Mouse (Mus musculus) intestine, embryonic 15.5 days (tissue): ENCODE data around the gene Ybx3. TPM values are rescaled to one million over a fixed set of nuclear protein-coding genes. Genes with fewer than 3 reads are reported as not detected.

Experiments
- ATAC-seq: fragments of 200-750 bp; cut with Nextera tagmentation; 2 replicates; pipeline ENCODE4 v1.8.0; 2017; ENCODE audit warnings: moderate TSS enrichment, moderate library complexity
- H3K27ac ChIP-seq: fragments of 300-500 bp; sonication (generic); 2 replicates; pipeline ENCODE4 v1.5.1; 2015; ENCODE audit warnings: mild to moderate bottlenecking, inconsistent platforms
- H3K27me3 ChIP-seq: fragments of 300-500 bp; sonication (generic); replicated peaks from 2 replicates; pipeline ENCODE4 v1.6.1; 2015; ENCODE audit warnings: inconsistent platforms
- H3K36me3 ChIP-seq: fragments of 300-500 bp; sonication (generic); 2 replicates; pipeline ENCODE4 v1.6.1; 2015; ENCODE audit warnings: inconsistent platforms
- H3K4me1 ChIP-seq: fragments of 300-500 bp; sonication (generic); replicated peaks from 2 replicates; pipeline ENCODE4 v1.6.1; 2015; ENCODE audit warnings: inconsistent platforms
- H3K4me2 ChIP-seq: fragments of 300-500 bp; sonication (generic); replicated peaks from 2 replicates; pipeline ENCODE4 v1.6.1; 2015; ENCODE audit warnings: mild to moderate bottlenecking, inconsistent platforms
- H3K4me3 ChIP-seq: fragments of 300-500 bp; sonication (generic); replicated peaks from 2 replicates; pipeline ENCODE4 v1.5.1; 2015; ENCODE audit warnings: inconsistent platforms
- H3K9ac ChIP-seq: fragments of 300-500 bp; sonication (generic); 2 replicates; pipeline ENCODE4 v1.6.1; 2015; ENCODE audit warnings: inconsistent platforms
- H3K9me3 ChIP-seq: fragments of 300-500 bp; sonication (generic); 2 replicates; pipeline ENCODE4 v1.6.1; 2016; ENCODE audit warnings: inconsistent platforms
- WGBS: fragments of 180-500 bp; shearing (Covaris S2); methylation state at CpG from one replicate; pipeline ENCODE4 v1.1.7; 2015; 5-methylcytosine and 5-hydroxymethylcytosine counted together
- polyA plus RNA-seq: library from polyadenylated mRNA; unstranded; fragments of >200 nt; fragmentation: Nextera tagmentation; extraction: Ambion mirVana; gene quantifications from 2 replicates; pipeline ENCODE4 v1.2.1, GENCODE M21; 2015

Ybx3 gene
- polyA plus RNA-seq, 1 experiment from 2014 or later, result 57.6 TPM

DNA sequence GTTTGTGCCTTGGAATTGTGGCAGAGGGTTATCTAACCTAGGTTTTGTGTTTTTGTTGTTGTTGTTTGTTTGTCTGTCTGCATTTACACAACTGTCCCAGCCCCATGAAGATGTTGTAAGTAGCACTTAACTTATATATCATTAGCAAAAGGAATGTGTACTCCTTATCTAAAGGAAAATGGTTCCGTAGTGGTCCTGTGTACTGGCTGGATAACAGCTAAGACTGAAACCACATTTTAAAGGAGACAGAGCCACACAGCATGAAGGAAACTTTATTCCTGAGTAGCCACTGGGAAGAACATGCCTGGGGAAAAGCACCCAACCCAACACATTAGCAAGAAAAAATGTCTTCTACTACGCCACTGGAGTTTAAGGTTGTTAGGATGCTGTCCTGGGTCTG, 28.7 kb downstream of the Ybx3 start:
- no peak overlapping the region for H3K4me2 ChIP-seq
- no peaks in the 10 kb centered on the region for H3K27me3 ChIP-seq
- H3K4me3 ChIP-seq, result no peak overlapping the region
- H3K9ac ChIP-seq, result no peak overlapping the region
- H3K9me3 ChIP-seq, result no peaks in the 10 kb centered on the region
- no peak for ATAC-seq
- H3K27ac ChIP-seq, result no peak overlapping the region
- WGBS, result 76% methylated on average over 2 of the region's 2 CpGs
- no peaks in the 10 kb centered on the region for H3K4me1 ChIP-seq
- H3K36me3 ChIP-seq, result peaks cover 8% of the 10 kb centered on the region; the same call in 1 of the 2 replicates

DNA sequence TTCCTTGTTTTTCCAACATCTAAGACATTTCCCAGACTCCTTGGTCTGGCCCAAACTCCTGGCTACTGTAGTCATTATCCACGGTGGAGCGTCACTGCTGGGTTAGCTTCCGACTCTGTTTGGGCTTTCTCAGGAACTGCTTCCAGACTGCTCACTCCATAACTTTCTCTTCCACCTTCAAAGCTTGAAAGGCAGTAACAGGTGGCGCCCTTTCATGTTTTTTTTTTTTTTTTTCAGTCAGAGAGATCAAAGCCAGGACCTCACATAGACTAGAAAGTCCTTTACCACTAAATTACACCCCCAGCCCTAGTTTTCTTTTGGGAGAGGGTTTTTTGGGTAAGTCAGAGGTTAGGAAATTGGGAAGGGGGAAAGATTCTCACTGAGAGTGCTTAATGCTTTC, 33.4 kb downstream of the Ybx3 start:
- Histone ChIP-seq H3K9ac (no peak overlapping the region), H3K9me3 (no peaks in the 10 kb centered on the region), H3K27me3 (no peaks in the 10 kb centered on the region), H3K4me2 (no peak overlapping the region), H3K4me3 (no peak overlapping the region), H3K27ac (no peak overlapping the region), H3K4me1 (no peaks in the 10 kb centered on the region), H3K36me3 (no peaks in the 10 kb centered on the region)
- 36% methylated on average over 4 of the region's 4 CpGs for WGBS
- ATAC-seq, result no peak

DNA sequence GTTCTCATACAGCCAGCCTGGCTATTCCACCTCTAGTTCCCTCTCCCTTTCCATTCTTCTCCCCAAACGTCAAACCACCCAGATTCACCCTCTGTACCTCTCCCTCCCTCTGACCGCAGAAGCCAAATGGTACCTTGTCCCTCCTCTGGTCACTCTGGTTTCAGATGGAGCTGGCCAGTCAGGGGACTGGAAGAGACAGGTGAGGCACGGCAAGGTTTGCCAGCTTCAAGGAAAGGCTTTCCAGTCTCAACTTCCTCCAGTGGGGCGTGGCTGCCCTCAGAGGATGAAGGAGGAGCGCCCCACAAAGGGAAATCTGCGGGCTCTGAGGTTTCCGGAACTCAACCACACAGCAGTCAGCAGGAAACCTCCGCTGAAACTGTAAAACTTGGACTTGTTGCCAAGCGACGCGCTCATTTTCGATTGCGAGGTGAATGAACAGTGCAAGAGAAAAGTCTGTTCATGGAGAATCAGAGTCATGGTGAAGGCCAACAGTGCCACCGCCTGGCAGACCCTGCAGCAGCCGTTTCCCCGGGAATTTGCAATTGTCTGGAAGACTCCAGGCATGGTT, 34.8 kb downstream of the Ybx3 start, which contains the start of gene Styk1:
Gene Styk1 (minus strand): TSS at position 246 of the 568 bp plus-strand sequence.
- Histone ChIP-seq H3K9ac (peak within 1 kb of the TSS; percentile 24), H3K36me3 (no peaks in the 10 kb centered on the region), H3K4me2 (peak within 1 kb of the TSS; percentile 65), H3K4me3 (peak within 1 kb of the TSS; percentile 35), H3K27me3 (no peaks in the 10 kb centered on the region), H3K27ac (peak within 1 kb of the TSS; percentile 48; the same call in 1 of the 2 replicates), H3K4me1 (no peaks in the 10 kb centered on the region), H3K9me3 (no peaks in the 10 kb centered on the region)
- WGBS, result under 1% methylated on average over 16 of the region's 16 CpGs
- peak; percentile 97 for ATAC-seq

DNA sequence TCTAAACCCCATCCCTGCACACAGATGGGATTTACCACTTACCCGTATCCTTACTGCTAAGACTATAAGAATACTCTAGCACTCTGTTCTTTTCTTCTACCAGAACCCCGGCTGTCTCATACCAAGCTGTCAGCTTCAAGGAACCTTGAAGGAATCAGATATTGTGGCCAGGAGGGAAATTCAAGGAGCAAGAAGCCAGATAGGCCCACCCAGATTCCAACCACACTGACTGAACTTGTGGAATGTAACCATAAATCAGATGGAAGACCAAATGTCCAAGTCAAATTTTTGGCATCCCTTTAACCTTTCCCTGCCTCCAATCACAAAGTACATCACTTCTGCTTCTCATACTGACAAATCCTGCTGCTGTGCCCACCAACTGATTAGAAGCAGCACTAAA, 41.2 kb downstream of the Ybx3 start:
- Histone ChIP-seq H3K4me1 (no peaks in the 10 kb centered on the region), H3K4me3 (no peak overlapping the region), H3K27me3 (no peaks in the 10 kb centered on the region), H3K9me3 (no peaks in the 10 kb centered on the region), H3K27ac (no peak overlapping the region), H3K36me3 (no peaks in the 10 kb centered on the region), H3K9ac (no peak overlapping the region), H3K4me2 (no peak overlapping the region)
- 74% methylated on average over 2 of the region's 2 CpGs for WGBS
- ATAC-seq, result no peak

DNA sequence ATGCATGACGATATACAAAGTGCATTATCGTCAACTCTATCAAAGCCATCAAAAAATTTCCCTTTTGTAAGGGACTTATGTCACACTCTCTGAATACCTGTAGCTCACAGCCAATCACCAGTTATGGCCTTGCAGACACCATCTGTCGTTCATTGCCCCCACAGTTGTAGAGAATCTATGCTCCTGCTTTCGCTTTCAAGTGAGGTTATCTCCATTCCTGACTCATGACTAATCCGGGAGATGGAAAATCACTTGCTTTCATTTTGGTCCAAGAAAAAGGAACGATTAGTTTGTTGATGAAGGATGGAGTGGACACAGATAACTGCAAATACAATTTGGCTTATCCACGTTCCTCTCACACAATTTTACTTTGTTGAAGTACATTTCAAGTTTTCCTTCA, 43.9 kb downstream of the Ybx3 start:
- H3K4me3 ChIP-seq, result no peak overlapping the region
- H3K9ac ChIP-seq, result no peak overlapping the region
- 76% methylated on average over 7 of the region's 7 CpGs for WGBS
- H3K27ac ChIP-seq, result no peak overlapping the region
- no peak for ATAC-seq
- H3K9me3 ChIP-seq, result no peaks in the 10 kb centered on the region
- no peak overlapping the region for H3K4me2 ChIP-seq
- H3K36me3 ChIP-seq, result no peaks in the 10 kb centered on the region
- H3K27me3 ChIP-seq, result no peaks in the 10 kb centered on the region
- no peaks in the 10 kb centered on the region for H3K4me1 ChIP-seq

DNA sequence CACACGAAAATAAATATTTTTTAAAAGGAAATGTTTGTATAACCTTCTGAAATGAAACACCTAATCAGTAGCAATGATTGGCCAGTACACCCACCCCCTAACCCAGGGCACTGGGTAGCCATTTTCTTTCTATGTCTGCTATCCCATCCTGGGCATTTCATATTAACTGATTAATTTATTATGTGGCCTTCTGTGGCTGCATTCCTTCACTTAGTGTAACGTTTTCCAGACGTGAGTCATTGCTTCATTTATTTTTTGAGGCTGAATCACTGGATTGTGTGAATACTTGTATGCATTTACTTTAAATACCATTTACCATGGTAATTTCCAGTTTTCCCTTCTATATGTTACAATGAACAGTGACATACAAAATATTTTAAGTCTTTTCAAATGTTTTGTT, 48.2 kb downstream of the Ybx3 start:
- H3K4me3 ChIP-seq, result no peak overlapping the region
- 49% methylated on average over 3 of the region's 3 CpGs for WGBS
- no peaks in the 10 kb centered on the region for H3K27me3 ChIP-seq
- no peaks in the 10 kb centered on the region for H3K9me3 ChIP-seq
- no peak for ATAC-seq
- H3K4me2 ChIP-seq, result no peak overlapping the region
- H3K27ac ChIP-seq, result no peak overlapping the region
- no peaks in the 10 kb centered on the region for H3K4me1 ChIP-seq
- H3K9ac ChIP-seq, result no peak overlapping the region
- H3K36me3 ChIP-seq, result no peaks in the 10 kb centered on the region

DNA sequence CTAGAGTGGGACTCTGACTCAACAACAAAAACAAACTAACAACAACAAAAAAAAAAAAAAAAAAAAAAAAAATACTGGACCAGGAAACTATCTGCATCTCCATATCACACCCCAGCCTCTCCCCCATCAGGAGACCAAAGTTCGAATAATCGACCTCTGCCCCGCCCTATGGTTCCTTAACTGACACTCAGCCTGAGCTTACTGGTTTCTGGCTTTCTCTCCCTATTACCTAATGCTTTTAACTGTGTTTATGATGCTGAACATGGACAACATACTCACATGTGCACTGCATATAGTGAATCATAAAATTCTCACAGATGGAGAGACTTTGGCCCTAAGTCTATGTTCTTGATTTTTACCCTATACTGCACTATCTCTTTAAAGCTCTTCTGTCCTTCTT, 49.0 kb downstream of the Ybx3 start:
- 73% methylated on average over 3 of the region's 3 CpGs for WGBS
- no peak overlapping the region for H3K4me2 ChIP-seq
- no peaks in the 10 kb centered on the region for H3K4me1 ChIP-seq
- H3K9ac ChIP-seq, result no peak overlapping the region
- H3K9me3 ChIP-seq, result no peaks in the 10 kb centered on the region
- H3K27me3 ChIP-seq, result no peaks in the 10 kb centered on the region
- no peaks in the 10 kb centered on the region for H3K36me3 ChIP-seq
- no peak overlapping the region for H3K4me3 ChIP-seq
- peak; percentile 96 for ATAC-seq
- no peak overlapping the region for H3K27ac ChIP-seq

DNA sequence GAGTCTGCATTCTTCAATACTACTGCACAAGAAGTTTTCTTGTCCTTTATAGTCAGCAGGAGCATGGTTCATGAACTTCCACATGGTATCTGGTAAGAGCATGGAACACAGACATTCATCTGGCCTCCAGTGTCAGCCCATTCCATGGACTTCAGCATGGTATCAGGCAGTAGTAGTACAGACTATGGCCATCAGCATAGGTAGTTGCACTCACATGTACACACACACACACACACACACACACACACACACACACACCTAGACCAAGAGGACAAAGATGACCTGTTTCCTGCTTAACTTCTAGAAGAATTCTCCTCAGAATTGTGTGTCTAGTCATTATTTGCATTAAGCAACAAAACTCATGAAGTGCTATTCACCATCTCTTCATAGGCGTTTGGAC, 49.5 kb downstream of the Ybx3 start:
- Histone ChIP-seq H3K36me3 (no peaks in the 10 kb centered on the region), H3K27me3 (no peaks in the 10 kb centered on the region), H3K4me3 (no peak overlapping the region), H3K4me2 (no peak overlapping the region), H3K27ac (no peak overlapping the region), H3K4me1 (no peaks in the 10 kb centered on the region), H3K9me3 (no peaks in the 10 kb centered on the region), H3K9ac (no peak overlapping the region)
- peak; percentile 48 for ATAC-seq
- WGBS, result 63% methylated on average over 1 of the region's 1 CpGs

DNA sequence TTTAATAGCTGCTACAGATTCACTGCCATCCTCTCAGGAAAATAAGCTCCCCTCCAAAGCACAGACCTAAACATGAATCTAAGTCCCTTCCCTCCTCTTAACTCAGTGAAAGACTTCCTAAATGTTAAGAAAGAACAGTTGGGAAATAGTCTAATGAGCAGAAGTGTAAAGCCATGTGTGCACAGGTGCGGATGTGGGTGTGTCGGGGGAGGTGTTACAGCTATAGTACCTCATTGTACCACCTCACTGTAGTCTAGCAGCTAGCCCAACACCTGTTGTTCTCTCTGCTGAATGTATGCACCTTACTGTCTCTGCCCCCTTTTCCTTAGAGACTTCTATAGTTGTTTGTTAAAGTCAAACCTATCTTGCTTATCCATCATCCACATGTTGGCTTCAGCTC, 61.2 kb downstream of the Ybx3 start:
- peak; percentile 67; the same call in 1 of the 2 replicates for ATAC-seq
- WGBS, result 75% methylated on average over 2 of the region's 2 CpGs
- H3K36me3 ChIP-seq, result no peaks in the 10 kb centered on the region
- no peak overlapping the region for H3K9ac ChIP-seq
- no peaks in the 10 kb centered on the region for H3K27me3 ChIP-seq
- H3K4me2 ChIP-seq, result no peak overlapping the region
- no peak overlapping the region for H3K4me3 ChIP-seq
- H3K4me1 ChIP-seq, result no peaks in the 10 kb centered on the region
- no peaks in the 10 kb centered on the region for H3K9me3 ChIP-seq
- H3K27ac ChIP-seq, result no peak overlapping the region

DNA sequence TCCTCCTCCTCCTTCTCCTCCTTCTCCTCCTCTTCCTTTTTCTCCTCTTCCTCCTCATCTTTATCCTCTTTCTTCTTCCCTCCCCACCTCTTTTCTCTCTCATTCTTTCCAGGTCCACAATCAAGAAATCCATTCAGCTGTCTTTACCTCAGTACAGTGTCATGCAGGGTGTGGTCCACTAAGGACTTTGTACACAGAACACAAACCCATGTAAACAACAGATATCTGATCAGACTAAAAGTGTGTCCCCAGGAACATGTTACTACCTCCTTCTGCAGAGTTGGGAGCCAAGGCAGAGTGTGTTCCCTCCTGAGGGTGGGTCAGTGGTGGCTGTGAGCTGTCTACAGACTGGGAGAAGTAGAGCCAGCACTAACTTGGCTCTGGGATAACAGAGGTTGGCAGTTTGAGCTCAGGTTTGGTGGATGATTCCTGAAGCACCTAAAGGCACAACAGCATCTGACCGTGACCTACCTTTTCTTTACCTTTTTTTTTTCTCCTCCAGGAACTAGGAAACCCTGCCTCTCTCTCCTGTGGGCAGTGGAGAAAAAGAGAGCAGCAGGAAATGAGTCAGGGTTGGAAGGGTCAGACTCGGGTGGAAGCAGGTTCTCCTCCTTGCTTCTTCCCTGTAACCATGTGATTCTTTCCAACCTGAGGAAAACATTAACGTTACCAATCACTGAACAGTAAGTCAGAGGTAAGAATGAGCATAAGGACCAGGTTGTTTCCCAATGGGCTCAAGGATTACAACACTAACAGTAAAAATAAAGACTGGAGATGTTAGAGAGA, 66.2 kb downstream of the Ybx3 start:
- no peak overlapping the region for H3K9ac ChIP-seq
- ATAC-seq, result peak; percentile 77
- H3K4me1 ChIP-seq, result no peaks in the 10 kb centered on the region
- WGBS, result 54% methylated on average over 3 of the region's 3 CpGs
- H3K27ac ChIP-seq, result no peak overlapping the region
- H3K4me2 ChIP-seq, result no peak overlapping the region
- no peaks in the 10 kb centered on the region for H3K9me3 ChIP-seq
- no peaks in the 10 kb centered on the region for H3K27me3 ChIP-seq
- H3K36me3 ChIP-seq, result no peaks in the 10 kb centered on the region
- H3K4me3 ChIP-seq, result no peak overlapping the region

DNA sequence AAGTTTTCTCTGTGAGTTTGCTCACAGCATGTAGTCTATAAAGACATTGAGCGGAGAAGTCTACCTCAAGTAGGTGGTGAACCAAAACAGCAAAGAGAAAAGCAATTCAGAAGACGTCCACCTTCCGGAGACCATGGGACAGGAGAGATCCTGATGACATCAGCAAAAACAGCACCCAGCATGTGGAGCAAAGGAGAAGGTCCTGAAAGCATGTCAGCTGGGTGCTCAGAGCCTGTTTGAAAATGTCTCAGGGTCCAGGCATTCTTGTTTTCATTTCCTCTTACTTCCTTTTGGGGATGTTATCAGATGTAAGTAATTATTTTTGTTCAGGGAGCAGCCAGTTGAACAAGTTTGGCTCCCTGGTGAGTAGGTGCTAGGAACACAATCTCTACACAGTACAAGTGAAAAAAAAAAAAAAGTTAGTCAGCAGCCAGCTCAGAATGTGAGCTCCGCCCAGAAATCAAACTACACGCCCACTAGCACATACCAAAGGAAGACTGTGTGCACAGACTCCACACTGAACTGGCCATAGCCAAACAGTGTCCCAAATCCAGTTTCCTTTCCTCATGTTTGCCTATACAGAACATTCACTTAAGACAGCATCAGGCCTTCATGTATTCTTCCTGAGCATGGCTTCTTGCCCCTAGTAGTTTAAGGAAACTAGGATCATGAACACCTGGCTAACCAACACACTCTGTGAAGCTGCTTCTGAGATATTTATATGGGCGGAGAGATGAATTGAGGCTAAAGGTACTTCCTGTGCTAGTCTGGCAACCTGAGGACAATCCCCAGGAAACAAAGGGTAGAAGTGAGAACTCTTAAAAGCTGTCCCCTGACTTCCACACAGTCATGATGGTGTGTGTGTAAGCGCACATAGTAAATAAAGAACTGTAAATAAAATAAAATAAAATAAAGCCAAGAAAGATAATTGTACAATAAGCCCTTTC, 71.8 kb downstream of the Ybx3 start:
- Histone ChIP-seq H3K4me1 (no peaks in the 10 kb centered on the region), H3K27me3 (no peaks in the 10 kb centered on the region), H3K4me2 (no peak overlapping the region), H3K9me3 (no peaks in the 10 kb centered on the region), H3K4me3 (no peak overlapping the region), H3K36me3 (no peaks in the 10 kb centered on the region), H3K27ac (no peak overlapping the region), H3K9ac (no peak overlapping the region)
- 66% methylated on average over 7 of the region's 7 CpGs for WGBS
- peak; percentile 98 for ATAC-seq
